Mouse (Mus musculus): ENCODE measurements around the gene Cfap61. TPM values are rescaled to one million over a fixed set of nuclear protein-coding genes. Genes with fewer than 3 reads are reported as not detected.

The Cfap61 gene
- total RNA-seq, 2 experiments from 2014 or later: 2.5 to 4.7 TPM

DNA sequence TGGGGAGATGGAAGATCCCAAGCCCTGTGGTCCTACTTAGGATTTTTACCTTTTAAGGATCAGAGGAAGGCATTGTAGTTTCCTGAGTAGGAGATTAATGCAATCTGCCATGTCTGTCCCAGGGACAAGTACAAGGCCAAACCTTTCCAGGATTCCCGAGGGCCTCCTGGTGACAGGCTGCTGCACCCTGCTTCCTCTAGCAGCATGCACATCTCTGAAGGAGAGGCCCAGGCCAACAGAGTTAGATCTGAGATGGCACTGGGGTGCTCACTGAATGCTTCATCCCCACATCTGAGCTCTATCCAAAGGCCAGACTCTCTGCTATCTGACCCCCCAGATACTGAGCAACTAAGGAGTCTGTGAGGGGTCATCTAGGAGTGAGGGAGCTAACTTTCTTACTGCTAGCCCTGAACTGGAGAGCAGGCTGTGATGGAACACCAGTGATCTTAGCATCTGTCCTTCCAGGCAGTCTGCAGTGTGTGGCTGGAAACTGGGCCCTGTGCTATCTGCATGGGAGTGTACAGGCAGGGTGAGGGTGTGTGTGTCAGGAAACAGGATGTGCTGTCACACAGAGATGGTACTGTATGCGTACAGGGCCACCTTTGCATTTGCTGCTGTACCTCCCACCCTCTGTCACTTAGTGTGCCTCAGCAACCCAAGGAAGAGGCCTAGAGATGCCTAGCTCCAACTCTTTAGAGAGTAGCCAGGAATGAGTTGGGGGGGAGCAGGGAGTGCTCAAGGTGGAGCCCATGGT, 75.2 kb downstream of the Cfap61 start:
- DNase-seq (ENCODE audit: low spot score in 2 of 2): no peak

- DNase-seq (ENCODE audit: low spot score in 2 of 2): no peak
Measured at GRCm38 (mm10) chr2:146010816-146011215, 76.2 kb downstream of the Cfap61 start.

GRCm38 (mm10) chr2:146015341-146016186, 81.0 kb downstream of the Cfap61 start:
- no peak for DNase-seq (ENCODE audit: low spot score in 2 of 2)

GRCm38 (mm10) chr2:146022846-146023245, 88.3 kb downstream of the Cfap61 start:
- DNase-seq (ENCODE audit: low spot score in 2 of 2): no peak

DNA sequence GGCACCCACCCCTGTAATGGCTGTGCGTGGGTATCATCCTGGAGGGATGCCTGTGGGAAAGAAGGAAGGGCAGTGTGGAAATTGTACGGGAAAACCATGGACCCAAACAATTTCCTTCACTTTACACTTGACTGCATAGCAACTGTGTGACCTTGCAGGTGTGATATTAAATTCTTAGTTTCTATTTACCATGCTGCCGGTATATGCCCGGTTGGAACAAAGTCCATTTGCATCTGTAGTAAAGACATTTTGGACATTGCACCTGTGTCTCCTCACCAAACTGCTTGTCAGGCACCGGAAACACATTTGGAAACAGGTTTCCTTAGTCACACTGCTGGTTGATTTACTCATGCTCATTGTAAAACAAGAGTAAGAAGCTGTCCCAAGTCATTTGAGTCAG, 109.1 kb downstream of the Cfap61 start:
- no peak for DNase-seq (ENCODE audit: low spot score in 2 of 2)

DNA sequence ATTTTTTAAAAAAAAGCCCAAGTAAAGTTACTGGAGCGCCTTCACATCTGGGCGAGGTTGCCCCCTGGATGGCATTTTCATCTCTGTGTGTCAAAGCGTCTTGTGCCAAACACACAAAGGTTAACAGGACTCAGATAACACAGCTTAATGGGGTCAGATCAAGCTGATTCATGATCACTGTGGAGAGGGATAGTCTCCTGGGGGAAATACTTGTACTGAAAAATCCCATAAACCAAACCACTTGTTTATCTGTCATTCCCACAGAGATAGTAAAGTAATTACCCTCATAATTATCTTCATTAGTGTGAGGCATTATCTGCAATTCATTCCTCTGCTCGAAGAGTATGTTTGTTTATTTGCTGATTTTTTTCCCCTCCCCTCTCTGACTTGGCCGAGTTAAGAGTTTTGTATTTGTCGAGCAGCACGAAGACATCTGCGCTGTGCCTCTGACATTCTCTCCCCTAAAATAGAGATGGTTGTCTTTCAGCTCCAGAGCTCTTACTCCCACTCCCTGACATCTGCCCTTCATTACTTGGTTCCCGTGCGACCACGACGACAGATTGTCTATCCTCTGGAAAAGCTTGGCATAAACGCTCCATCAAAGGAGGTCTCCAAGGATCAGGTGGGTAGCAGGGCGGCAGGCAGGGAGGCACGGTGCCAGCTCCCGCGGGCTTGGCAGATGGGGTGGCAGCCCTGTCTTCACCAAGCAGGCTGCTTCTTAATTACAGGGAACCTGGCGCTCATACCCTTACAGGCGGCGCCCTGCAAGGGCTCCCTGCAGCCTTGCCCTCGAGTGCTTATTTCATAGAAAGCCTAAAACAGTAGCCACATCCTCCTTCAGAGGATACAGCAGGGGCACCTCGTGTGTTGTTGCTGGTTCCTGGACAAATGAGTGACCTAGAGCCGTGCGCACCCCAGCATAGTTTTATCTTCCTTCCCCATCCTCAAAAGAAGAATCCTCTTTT, 110.6 kb downstream of the Cfap61 start:
- DNase-seq (ENCODE audit: low spot score in 2 of 2): peak; percentile 60 to 73

- DNase-seq (ENCODE audit: low spot score in 2 of 2): no peak
Measured at GRCm38 (mm10) chr2:146047691-146048090, 113.1 kb downstream of the Cfap61 start.

DNA sequence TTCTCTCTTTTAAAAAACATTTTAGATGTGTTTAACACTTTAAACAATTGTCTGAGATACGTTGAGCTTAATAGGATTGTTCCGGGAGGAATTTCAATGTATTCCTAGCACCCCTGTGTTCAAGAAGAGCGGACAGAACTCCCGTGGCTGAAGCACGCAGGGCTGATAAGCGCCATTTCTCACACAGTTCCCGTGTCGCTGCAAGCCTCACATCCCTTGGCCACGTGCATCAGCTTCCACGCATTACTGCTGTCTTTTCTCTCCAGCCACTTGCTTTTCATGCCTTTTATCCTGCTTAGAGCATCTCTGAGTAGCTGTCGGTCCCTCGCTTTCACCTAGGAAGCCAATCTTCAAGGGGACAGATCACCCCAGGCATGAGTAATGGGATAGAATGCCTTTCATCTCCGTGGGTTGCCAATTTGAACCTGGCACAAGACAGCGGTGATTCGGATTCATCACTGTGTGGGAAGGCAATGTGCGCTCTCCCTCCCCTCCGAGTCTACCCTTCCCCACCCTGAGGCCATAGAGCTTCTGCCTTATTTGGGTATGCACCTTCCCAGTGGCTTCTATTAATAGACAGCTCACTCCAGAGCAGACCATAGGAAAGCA, 113.7 kb downstream of the Cfap61 start:
- DNase-seq (ENCODE audit: low spot score in 2 of 2): no peak

DNA sequence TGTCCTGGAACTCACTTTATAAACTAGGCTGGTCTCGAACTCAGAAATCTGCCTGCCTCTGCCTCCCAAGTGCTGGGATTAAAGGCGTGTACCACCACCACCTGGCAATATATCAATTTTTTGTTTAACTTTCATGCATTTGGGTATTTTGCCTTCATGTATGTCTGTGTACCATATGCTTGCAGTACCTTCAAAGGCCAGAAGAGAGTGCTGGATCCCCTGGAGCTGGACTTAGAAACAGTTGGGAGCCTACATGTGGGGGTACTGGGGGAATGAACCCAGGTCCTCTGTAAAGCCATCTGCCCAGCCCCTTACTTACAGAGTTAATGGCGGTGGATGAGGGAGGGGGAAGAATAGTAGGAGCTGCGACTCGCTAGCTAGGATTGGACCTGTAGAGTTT, 114.8 kb downstream of the Cfap61 start:
- no peak for DNase-seq (ENCODE audit: low spot score in 2 of 2)

GRCm38 (mm10) chr2:146050069-146050468, 115.5 kb downstream of the Cfap61 start:
- DNase-seq (ENCODE audit: low spot score in 2 of 2): no peak

DNA sequence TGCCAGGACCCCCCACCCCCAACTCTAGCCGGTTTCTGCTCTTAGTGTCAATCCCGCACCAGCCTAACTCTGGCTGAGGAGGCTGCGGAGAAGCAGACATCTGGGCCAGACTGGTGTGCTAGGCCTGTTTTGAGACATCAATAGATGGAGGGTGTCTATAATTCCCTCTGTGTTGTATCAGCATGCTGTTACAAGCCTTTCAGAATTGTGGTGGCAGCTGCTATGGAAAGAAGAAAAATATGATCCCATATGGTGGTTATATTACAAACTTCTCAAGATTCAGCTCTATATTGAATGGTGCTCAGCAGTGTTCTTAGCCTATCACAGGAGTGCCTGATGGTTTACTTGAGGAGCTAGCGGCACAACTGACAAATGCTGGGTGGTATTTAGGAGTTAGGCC, 116.8 kb downstream of the Cfap61 start:
- DNase-seq (ENCODE audit: low spot score in 2 of 2): peak in 1 of 2 experiments; percentile 34

DNA sequence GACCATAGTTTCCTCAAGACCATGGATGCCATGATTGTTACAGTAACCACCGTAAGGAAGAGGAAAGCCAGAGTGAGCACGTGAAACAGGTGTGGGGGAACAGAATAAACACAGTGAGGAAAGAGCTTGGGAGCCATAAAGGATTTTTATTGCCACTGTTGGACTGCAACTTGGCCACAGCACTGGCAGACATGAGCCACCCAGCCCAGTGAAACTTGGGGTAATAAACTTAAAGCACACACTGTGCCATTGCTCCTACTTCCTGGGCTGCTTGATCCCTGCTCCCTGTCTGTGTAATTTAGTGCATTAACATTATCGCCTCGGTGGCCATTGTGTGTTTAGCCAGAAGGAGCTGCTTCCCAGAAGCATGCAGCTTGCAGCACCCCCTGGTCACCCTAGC, 122.5 kb downstream of the Cfap61 start:
- DNase-seq (ENCODE audit: low spot score in 2 of 2): no peak

DNA sequence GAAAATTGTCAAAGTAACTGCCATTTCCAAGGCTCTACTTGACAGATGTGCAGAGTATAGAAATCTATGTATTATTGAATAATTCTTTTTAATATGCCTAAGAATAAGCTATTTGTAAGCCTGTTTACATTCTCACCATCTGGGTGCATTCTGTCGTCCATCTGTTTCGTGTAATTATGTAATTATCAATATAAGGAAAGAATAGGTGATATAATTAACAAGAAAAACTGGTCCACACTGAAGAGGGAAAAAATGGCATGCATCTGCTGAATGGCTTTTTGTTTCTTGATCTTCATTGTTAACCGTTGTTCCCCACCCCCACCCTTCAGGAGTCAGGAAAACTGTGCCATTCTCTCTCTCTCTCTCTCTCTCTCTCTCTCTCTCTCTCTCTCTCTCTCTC, 124.2 kb downstream of the Cfap61 start:
- DNase-seq (ENCODE audit: low spot score in 2 of 2): no peak

- DNase-seq (ENCODE audit: low spot score in 2 of 2): no peak
Measured at GRCm38 (mm10) chr2:146061421-146062300, 127.1 kb downstream of the Cfap61 start.

DNA sequence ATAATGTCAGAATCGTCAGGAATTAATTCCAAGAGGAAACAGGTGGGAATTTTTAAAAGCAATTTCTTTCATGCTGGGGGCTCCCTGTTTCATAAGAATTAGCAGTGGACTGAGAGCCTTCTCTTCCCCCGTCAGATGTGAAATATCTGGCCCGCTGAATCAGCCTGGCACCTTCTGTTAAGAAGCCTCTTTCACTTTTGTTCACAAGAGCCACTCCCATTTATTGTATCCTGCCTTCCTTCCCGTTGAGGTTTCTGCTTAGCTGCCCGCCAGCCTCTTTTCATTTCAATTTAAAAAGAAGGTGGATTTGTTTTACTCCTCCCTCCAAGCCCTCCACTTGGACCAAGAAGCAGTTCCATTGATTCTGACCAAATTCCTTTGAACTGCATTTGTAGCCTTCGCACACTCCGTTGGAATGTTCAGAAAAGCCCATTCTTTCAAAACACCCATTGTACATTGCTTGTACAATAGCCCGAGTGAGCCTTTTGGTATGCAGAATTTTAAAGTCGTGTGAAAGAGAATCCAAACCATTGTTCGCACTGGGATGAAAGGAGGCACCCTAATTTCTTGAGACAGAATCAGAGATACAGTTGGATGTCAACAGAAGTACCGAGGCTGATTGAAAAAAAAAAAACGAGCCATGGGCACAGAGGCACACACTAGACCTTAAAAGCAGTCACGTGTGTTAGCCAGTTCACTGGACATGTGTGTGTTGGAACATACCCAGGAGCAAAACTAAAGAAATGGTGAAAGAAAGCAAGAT, 127.9 kb downstream of the Cfap61 start:
- no peak for DNase-seq (ENCODE audit: low spot score in 2 of 2)

GRCm38 (mm10) chr2:146063093-146064074, 128.8 kb downstream of the Cfap61 start:
- DNase-seq (ENCODE audit: low spot score in 2 of 2): no peak

- DNase-seq (ENCODE audit: low spot score in 2 of 2): no peak
Measured at GRCm38 (mm10) chr2:146067364-146067763, 132.8 kb downstream of the Cfap61 start.

GRCm38 (mm10) chr2:146073300-146073699, 138.7 kb downstream of the Cfap61 start:
- no peak for DNase-seq (ENCODE audit: low spot score in 2 of 2)
